Mouse (Mus musculus) left cerebral cortex, adult 8-10 months (tissue): ENCODE measurements around the gene Fam24b. TPM values are rescaled to one million over a fixed set of nuclear protein-coding genes. Genes with fewer than 3 reads are reported as not detected.

Experiments
- total RNA-seq, 4 experiments: library from RNA; stranded (reverse); gene quantifications; 2 replicates each; pipeline ENCODE4 v1.2.4; 2022

Fam24b gene
- total RNA-seq, 4 experiments from 2014 or later: not detected

Other genes with a start within 250 kb of the Fam24b start
- not detected for gene 4933402N03Rik, start 183.2 kb downstream of the Fam24b start, total RNA-seq
- not detected for gene 5430419D17Rik, start 155.1 kb downstream of the Fam24b start, total RNA-seq
- gene Cuzd1, start 7.2 kb downstream of the Fam24b start, total RNA-seq: not detected
- gene Fam24a, start 4.3 kb upstream of the Fam24b start, total RNA-seq: not detected
- gene 2310057M21Rik, start 33.2 kb upstream of the Fam24b start, total RNA-seq: 10 to 100 TPM; 23.2 to 36.4 (median 29.9) TPM
- gene Pstk, start 41.6 kb upstream of the Fam24b start, total RNA-seq: 10 to 100 TPM; 45.8 to 55.0 (median 50.0) TPM
- gene Ikzf5, start 81.0 kb upstream of the Fam24b start, total RNA-seq: 10 to 100 TPM; 43.2 to 52.2 (median 48.8) TPM
- 100 to 1,000 TPM in 1 of 4 experiments, 10 to 100 TPM in 3; 76.8 to 109 (median 82.3) TPM for gene Acadsb, start 81.1 kb upstream of the Fam24b start, total RNA-seq
- gene Hmx3, start 213.4 kb upstream of the Fam24b start, total RNA-seq: not detected
- gene Hmx2, start 219.3 kb upstream of the Fam24b start, total RNA-seq: not detected
- 10 to 100 TPM; 65.1 to 69.2 (median 65.9) TPM for gene Bub3, start 230.7 kb upstream of the Fam24b start, total RNA-seq